Mouse (Mus musculus): ENCODE measurements around the gene Tmem262.

Tmem262 gene

GRCm38 (mm10) chr19:6079983-6080480 is at the start of gene Tmem262:
Gene Tmem262, plus strand, starts transcription at chr19:6080033.
- TF ChIP-seq GATA4 (IDR thresholded peaks at IDR 0.05; ENCODE audit: insufficient replicate concordance, low read length): no peak

- TF ChIP-seq GATA4 (IDR thresholded peaks at IDR 0.05; ENCODE audit: insufficient replicate concordance, low read length): no peak
Observed at GRCm38 (mm10) chr19:6030520-6031280, 49.1 kb upstream of the Tmem262 start.

- peak; percentile 25; the same call in 1 of the 2 replicates for TF ChIP-seq GATA4 (IDR thresholded peaks at IDR 0.05; ENCODE audit: insufficient replicate concordance, low read length)
Observed at GRCm38 (mm10) chr19:6035966-6036585, 43.8 kb upstream of the Tmem262 start.

- no peak for TF ChIP-seq GATA4 (IDR thresholded peaks at IDR 0.05; ENCODE audit: insufficient replicate concordance, low read length)
Observed at GRCm38 (mm10) chr19:6037695-6038094, 42.1 kb upstream of the Tmem262 start.

- no peak for TF ChIP-seq GATA4 (IDR thresholded peaks at IDR 0.05; ENCODE audit: insufficient replicate concordance, low read length)
Observed at GRCm38 (mm10) chr19:6038326-6038725, 41.5 kb upstream of the Tmem262 start.

GRCm38 (mm10) chr19:6040002-6040401 is 39.8 kb upstream of the Tmem262 start:
- no peak for TF ChIP-seq GATA4 (IDR thresholded peaks at IDR 0.05; ENCODE audit: insufficient replicate concordance, low read length)

GRCm38 (mm10) chr19:6042293-6042692 is 37.5 kb upstream of the Tmem262 start:
- TF ChIP-seq GATA4 (IDR thresholded peaks at IDR 0.05; ENCODE audit: insufficient replicate concordance, low read length): no peak

- peak; percentile 11; the same call in 1 of the 2 replicates for TF ChIP-seq GATA4 (IDR thresholded peaks at IDR 0.05; ENCODE audit: insufficient replicate concordance, low read length)
Observed at GRCm38 (mm10) chr19:6045366-6046293, 34.2 kb upstream of the Tmem262 start.

- TF ChIP-seq GATA4 (IDR thresholded peaks at IDR 0.05; ENCODE audit: insufficient replicate concordance, low read length): no peak
Observed at GRCm38 (mm10) chr19:6046294-6047153, 33.3 kb upstream of the Tmem262 start, which contains the start of gene Syvn1. Gene Syvn1, plus strand, starts transcription at chr19:6046576.

GRCm38 (mm10) chr19:6047154-6047898 is 32.5 kb upstream of the Tmem262 start:
- no peak for TF ChIP-seq GATA4 (IDR thresholded peaks at IDR 0.05; ENCODE audit: insufficient replicate concordance, low read length)

- TF ChIP-seq GATA4 (IDR thresholded peaks at IDR 0.05; ENCODE audit: insufficient replicate concordance, low read length): no peak
Observed at GRCm38 (mm10) chr19:6047899-6048166, 32.0 kb upstream of the Tmem262 start.

GRCm38 (mm10) chr19:6048681-6049410 is 31.0 kb upstream of the Tmem262 start:
- TF ChIP-seq GATA4 (IDR thresholded peaks at IDR 0.05; ENCODE audit: insufficient replicate concordance, low read length): no peak

- TF ChIP-seq GATA4 (IDR thresholded peaks at IDR 0.05; ENCODE audit: insufficient replicate concordance, low read length): no peak
Observed at GRCm38 (mm10) chr19:6052516-6052915, 27.3 kb upstream of the Tmem262 start.
